Mouse (Mus musculus) MEL (cell line): Measurements from ENCODE around the gene Map1s. TPM values are rescaled to one million over a fixed set of nuclear protein-coding genes. Genes with fewer than 3 reads are reported as not detected.

Experiments
- DNase-seq: peaks from one replicate; pipeline ENCODE4 v3.0.0; 2011; ENCODE audit warnings: low read depth, low spot score
- H3K27ac ChIP-seq: 2 replicates; pipeline ENCODE4 v1.5.1; 2012; ENCODE audit warnings: low read depth, mild to moderate bottlenecking, control low read depth, low read length, moderate library complexity; ENCODE audit not compliant: control insufficient read depth
- H3K27me3 ChIP-seq, 2 experiments: fragments of 150-350 bp in 1 of 2; sonication (generic) in 1 of 2; 2 replicates each; pipeline ENCODE4 v1.6.1; 2012; ENCODE audit warnings: low read length in 2 of 2, mild to moderate bottlenecking in 2 of 2, improper control_type of control experiment in 1 of 2, moderate library complexity in 1 of 2; ENCODE audit not compliant: insufficient read depth in 2 of 2, control insufficient read depth in 1 of 2
- H3K36me3 ChIP-seq, 2 experiments: 2 replicates each; pipeline ENCODE4 v1.6.1; 2012 to 2014; ENCODE audit warnings: low read length in 2 of 2, improper control_type of control experiment in 1 of 2, inconsistent platforms in 1 of 2, mild to moderate bottlenecking in 1 of 2; ENCODE audit not compliant: insufficient read depth in 2 of 2, control insufficient read depth in 1 of 2
- H3K4me1 ChIP-seq, 2 experiments: fragments of 150-350 bp in 1 of 2; sonication (generic) in 1 of 2; 2 replicates each; pipeline ENCODE4 v1.6.1; 2012; ENCODE audit warnings: low read length in 2 of 2, improper control_type of control experiment in 1 of 2, mild to moderate bottlenecking in 1 of 2; ENCODE audit not compliant: insufficient read depth in 2 of 2, control insufficient read depth in 1 of 2
- H3K4me3 ChIP-seq, 2 experiments: fragments of 150-350 bp in 1 of 2; sonication (generic) in 1 of 2; 2 replicates each; pipeline ENCODE4 v1.5.1; 2012; ENCODE audit warnings: low read depth in 2 of 2, low read length in 2 of 2, mild to moderate bottlenecking in 2 of 2, moderate library complexity in 2 of 2, control low read depth in 1 of 2, improper control_type of control experiment in 1 of 2; ENCODE audit not compliant: control insufficient read depth in 1 of 2, insufficient read depth in 1 of 2
- H3K79me2 ChIP-seq: 2 replicates; pipeline ENCODE4 v1.6.1; 2012; ENCODE audit warnings: mild to moderate bottlenecking, low read length, moderate library complexity; ENCODE audit not compliant: control insufficient read depth, poor library complexity, insufficient read depth
- H3K9ac ChIP-seq: 2 replicates; pipeline ENCODE4 v1.6.1; 2012; ENCODE audit warnings: low read depth, mild to moderate bottlenecking, control low read depth, low read length, moderate library complexity; ENCODE audit not compliant: control insufficient read depth, poor library complexity, severe bottlenecking
- H3K9me3 ChIP-seq: fragments of 150-350 bp; sonication (generic); replicated peaks from 2 replicates; pipeline ENCODE4 v1.6.1; 2012; ENCODE audit warnings: mild to moderate bottlenecking, low read length, improper control_type of control experiment, moderate library complexity; ENCODE audit not compliant: insufficient read depth
- BHLHE40 ChIP-seq: IDR thresholded peaks from 2 replicates; pipeline ENCODE4 v1.6.1; 2012; ENCODE audit warnings: low read depth, mild to moderate bottlenecking, inconsistent platforms, low read length, improper control_type of control experiment, borderline replicate concordance
- CHD1 ChIP-seq: IDR thresholded peaks from 2 replicates; pipeline ENCODE4 v1.6.1; 2012; ENCODE audit warnings: low read depth, mild to moderate bottlenecking, inconsistent platforms, low read length, improper control_type of control experiment
- CHD2 ChIP-seq: IDR thresholded peaks from 2 replicates; pipeline ENCODE4 v1.6.1; 2011; ENCODE audit warnings: low read length, improper control_type of control experiment
- CTCF ChIP-seq, 3 experiments: IDR thresholded peaks in 2 of 3; conservative IDR thresholded peaks in 1 of 3; 2 replicates each; pipeline ENCODE4 v1.5.1; 2011 to 2012; ENCODE audit warnings: low read length in 3 of 3, low read depth in 2 of 3, mild to moderate bottlenecking in 2 of 3, improper control_type of control experiment in 1 of 3, inconsistent platforms in 1 of 3, mixed read lengths in 1 of 3, moderate library complexity in 1 of 3; ENCODE audit not compliant: control insufficient read depth in 1 of 3, insufficient read depth in 1 of 3, poor library complexity in 1 of 3, severe bottlenecking in 1 of 3
- EP300 ChIP-seq, 2 experiments: IDR thresholded peaks; 2 replicates each; pipeline ENCODE4 v1.6.1; 2011; ENCODE audit warnings: improper control_type of control experiment in 2 of 2, low read length in 2 of 2, low read depth in 1 of 2, mild to moderate bottlenecking in 1 of 2
- MAFK ChIP-seq: IDR thresholded peaks from 2 replicates; pipeline ENCODE4 v1.6.1; 2011; ENCODE audit warnings: low read depth, mild to moderate bottlenecking, low read length, improper control_type of control experiment, borderline replicate concordance
- MAX ChIP-seq: IDR thresholded peaks from 2 replicates; pipeline ENCODE4 v1.6.1; 2011; ENCODE audit warnings: low read length, improper control_type of control experiment
- MAZ ChIP-seq: IDR thresholded peaks from 2 replicates; pipeline ENCODE4 v1.6.1; 2012; ENCODE audit warnings: low read depth, mild to moderate bottlenecking, inconsistent platforms, low read length, improper control_type of control experiment
- MYC ChIP-seq: IDR thresholded peaks from 2 replicates; pipeline ENCODE4 v1.6.1; 2011; ENCODE audit warnings: low read depth, mild to moderate bottlenecking, low read length, improper control_type of control experiment, moderate library complexity
- NELFE ChIP-seq: IDR thresholded peaks from 2 replicates; pipeline ENCODE4 v1.6.1; 2011; ENCODE audit warnings: low read depth, low read length, improper control_type of control experiment
- RAD21 ChIP-seq: IDR thresholded peaks from 2 replicates; pipeline ENCODE4 v1.6.1; 2011; ENCODE audit warnings: mild to moderate bottlenecking, low read depth, low read length, improper control_type of control experiment
- SIN3A ChIP-seq: IDR thresholded peaks from 2 replicates; pipeline ENCODE4 v1.6.1; 2012; ENCODE audit warnings: low read length, improper control_type of control experiment, inconsistent platforms
- SMC3 ChIP-seq: IDR thresholded peaks from 2 replicates; pipeline ENCODE4 v1.6.1; 2011; ENCODE audit warnings: low read depth, low read length, improper control_type of control experiment
- TAL1 ChIP-seq: IDR thresholded peaks from 2 replicates; pipeline ENCODE4 v1.6.1; 2012; ENCODE audit warnings: mild to moderate bottlenecking, inconsistent platforms, low read length, moderate library complexity, mixed read lengths
- TCF12 ChIP-seq: IDR thresholded peaks from 2 replicates; pipeline ENCODE4 v1.6.1; 2014; ENCODE audit warnings: low read depth, mild to moderate bottlenecking, inconsistent platforms, low read length, improper control_type of control experiment, moderate library complexity
- UBTF ChIP-seq: IDR thresholded peaks from 2 replicates; pipeline ENCODE4 v1.6.1; 2012; ENCODE audit warnings: low read depth, mild to moderate bottlenecking, inconsistent platforms, low read length, improper control_type of control experiment, moderate library complexity, borderline replicate concordance; ENCODE audit not compliant: insufficient read depth
- ZC3H11A ChIP-seq: IDR thresholded peaks from 2 replicates; pipeline ENCODE4 v1.6.1; 2012; ENCODE audit warnings: low read depth, mild to moderate bottlenecking, inconsistent platforms, low read length, improper control_type of control experiment
- ZNF384 ChIP-seq: IDR thresholded peaks from 2 replicates; pipeline ENCODE4 v1.6.1; 2012; ENCODE audit warnings: low read depth, mild to moderate bottlenecking, inconsistent platforms, low read length, improper control_type of control experiment
- polyA plus RNA-seq, 2 experiments: library from polyadenylated mRNA; stranded (reverse) in 1 of 2; unstranded in 1 of 2; fragments of >175 nt in 1 of 2; fragments of >200 nt in 1 of 2; gene quantifications; 2 replicates each; pipeline versions ENCODE4 v1.2.1 to v1.2.4; 2012; ENCODE audit warnings: low replicate concordance in 2 of 2, low read depth in 1 of 2; ENCODE audit not compliant: insufficient read length in 2 of 2, insufficient read depth in 1 of 2, missing spikeins in 1 of 2
- total RNA-seq: library from RNA; depleted of rRNA; stranded (reverse); fragments of 300-350 nt; gene quantifications from 2 replicates; pipeline ENCODE4 v1.2.3, GENCODE M21; 2012

Map1s gene
- total and polyA plus RNA-seq, 3 experiments: 51.0 to 53.3 TPM; not detected in 1

DNA sequence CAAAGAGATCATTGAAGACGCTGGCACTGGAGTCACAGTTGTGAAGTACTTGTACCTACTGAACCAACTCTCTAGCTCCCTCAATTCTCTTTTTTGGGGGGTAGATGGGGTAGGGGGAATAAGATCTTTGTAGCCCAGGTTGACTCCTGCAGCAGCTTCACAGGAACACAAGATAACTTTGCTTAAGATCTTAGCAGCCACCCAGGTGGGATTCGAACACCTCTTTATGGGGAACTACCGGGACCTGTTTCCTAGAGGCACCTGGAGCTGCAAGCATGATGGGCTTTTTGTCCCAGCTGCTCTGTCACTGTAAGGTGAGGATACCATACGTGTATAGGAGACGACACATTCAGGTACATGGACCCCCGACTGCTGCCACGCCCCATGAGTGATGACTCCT is 39.2 kb upstream of the Map1s start:
- H3K9ac ChIP-seq: no peak overlapping the region
- no peaks in the 10 kb centered on the region for H3K9me3 ChIP-seq
- peaks cover 0 to 2% of the 10 kb centered on the region in 2 experiments; a peak in 1 of 4 replicates for H3K36me3 ChIP-seq
- no peak overlapping the region for H3K27ac ChIP-seq
- DNase-seq: no peak
- no peaks in the 10 kb centered on the region for H3K27me3 ChIP-seq
- H3K79me2 ChIP-seq: no peaks in the 10 kb centered on the region; the same call in 1 of the 2 replicates
- no peak for TF ChIP-seq ZC3H11A
- no peak for TF ChIP-seq MYC
- 0 out of 4 replicates have a peak, but pooled peaks cover 0 to 5% of the 10 kb centered on the region in 2 experiments for H3K4me1 ChIP-seq
- H3K4me3 ChIP-seq: no peak overlapping the region; a peak in 1 of 4 replicates

DNA sequence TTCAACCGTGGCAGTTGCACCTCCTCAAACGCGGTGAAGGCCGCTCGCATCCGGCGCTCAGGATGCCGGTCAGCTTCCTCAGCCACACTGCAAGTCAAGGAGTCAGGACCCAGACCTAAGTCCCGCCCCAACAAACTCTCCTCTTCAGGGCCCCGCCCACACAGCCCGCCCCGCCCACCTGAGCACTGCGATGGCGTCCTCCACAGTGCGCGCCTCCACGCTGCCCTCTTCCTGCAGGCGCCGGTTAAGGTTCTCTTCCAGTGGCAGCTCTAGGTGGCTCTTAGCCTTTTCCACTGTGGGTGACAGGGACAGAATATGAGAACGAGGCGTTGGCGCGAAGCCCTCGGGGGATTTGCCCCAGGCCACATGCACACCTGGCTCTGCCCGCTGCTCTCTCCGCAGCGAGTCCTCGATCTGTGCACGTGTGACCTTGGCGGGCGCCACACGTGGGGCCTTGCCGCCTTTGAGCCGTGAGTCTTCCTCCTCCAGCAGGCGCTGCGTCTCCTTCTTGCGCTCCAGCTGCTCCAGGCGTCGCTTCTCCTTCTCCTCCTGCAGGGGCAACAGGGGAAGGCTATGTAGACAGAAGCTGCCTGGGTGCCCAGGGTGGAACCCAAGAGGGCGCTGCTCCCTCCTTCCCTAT is 37.1 kb upstream of the Map1s start:
- Histone ChIP-seq H3K36me3 (peaks cover 0 to 2% of the 10 kb centered on the region in 2 experiments; a peak in 1 of 4 replicates), H3K4me3 (no peak overlapping the region)
- DNase-seq: peak; percentile 53

DNA sequence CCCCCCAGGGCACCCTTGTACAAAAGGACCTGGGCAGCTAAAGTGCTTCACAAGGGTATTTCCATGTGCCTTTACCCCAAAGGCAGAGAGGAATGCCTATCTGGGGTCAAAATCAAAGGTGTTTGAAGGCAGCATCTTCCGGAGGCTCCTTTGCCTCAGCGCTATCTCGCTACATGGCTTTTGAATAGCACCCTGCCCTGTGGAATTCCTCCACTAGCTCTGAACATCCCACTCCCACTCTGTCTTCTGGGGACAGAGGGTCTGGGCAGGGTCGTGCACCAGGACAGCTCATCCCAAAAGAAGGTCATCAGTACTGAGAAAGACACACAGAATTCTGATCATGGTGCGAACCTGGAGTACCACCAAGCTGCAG is 36.5 kb upstream of the Map1s start:
- peaks cover 5% of the 10 kb centered on the region for H3K79me2 ChIP-seq
- no peak overlapping the region for H3K9ac ChIP-seq
- no peaks in the 10 kb centered on the region for H3K27me3 ChIP-seq
- H3K27ac ChIP-seq: no peak overlapping the region
- no peak for TF ChIP-seq SIN3A
- TF ChIP-seq BHLHE40: no peak
- no peak for TF ChIP-seq MAZ
- no peak for TF ChIP-seq CHD1
- TF ChIP-seq CHD2: no peak
- TF ChIP-seq EP300 (IDR thresholded peaks at IDR 0.05; ENCODE audit: low read depth in 1 of 2, low read length in 2 of 2): no peak
- TF ChIP-seq UBTF: no peak
- no peak for TF ChIP-seq ZNF384
- no peak for TF ChIP-seq TCF12
- no peak for TF ChIP-seq NELFE
- no peak for TF ChIP-seq MAFK
- no peak for TF ChIP-seq TAL1
- no peak for DNase-seq
- peaks cover 0 to 11% of the 10 kb centered on the region in 2 experiments; a peak in 1 of 4 replicates for H3K4me1 ChIP-seq
- H3K9me3 ChIP-seq: no peaks in the 10 kb centered on the region
- peaks cover 0 to 2% of the 10 kb centered on the region in 2 experiments; a peak in 1 of 4 replicates for H3K36me3 ChIP-seq
- H3K4me3 ChIP-seq: no peak overlapping the region

More for the DNA sequence above, 37.1 kb upstream of the Map1s start:
- H3K27ac ChIP-seq: no peak overlapping the region
- TF ChIP-seq RAD21 (peak; percentile 12), CTCF (IDR thresholded peaks at IDR 0.05 in 2 of 3, conservative IDR thresholded peaks at IDR 0.05 in 1 of 3; ENCODE audit: control insufficient read depth in 1 of 3, insufficient read depth in 1 of 3, low read depth in 2 of 3, low read length in 3 of 3, poor library complexity in 1 of 3, severe bottlenecking in 1 of 3) (peak in 2 of 3 experiments; percentile 38 to 55; a peak in 4 of 6 replicates), MAX (no peak), SMC3 (peak; percentile 36)
- TF ChIP-seq, all 39 proteins: peak for 3
- Histone ChIP-seq H3K9me3 (no peaks in the 10 kb centered on the region), H3K79me2 (peaks cover 5% of the 10 kb centered on the region), H3K9ac (no peak overlapping the region), H3K4me1 (peaks cover 0 to 9% of the 10 kb centered on the region in 2 experiments; a peak in 1 of 4 replicates), H3K27me3 (no peaks in the 10 kb centered on the region)
